Mouse (Mus musculus) testis, adult 2 months (tissue): ENCODE data around the gene Ufsp1. TPM values are rescaled to one million over a fixed set of nuclear protein-coding genes. Genes with fewer than 3 reads are reported as not detected.

Experiments used
- H3K27ac ChIP-seq: fragments of 200-500 bp; 2 replicates; pipeline ENCODE4 v1.5.1; 2012; ENCODE audit warnings: low read depth, low read length; ENCODE audit not compliant: control insufficient read depth, insufficient read depth
- H3K27me3 ChIP-seq: fragments of 200-500 bp; 2 replicates; pipeline ENCODE4 v1.6.1; 2012; ENCODE audit warnings: mild to moderate bottlenecking, low read length, moderate library complexity; ENCODE audit not compliant: control insufficient read depth, insufficient read depth
- H3K36me3 ChIP-seq: fragments of 200-500 bp; 2 replicates; pipeline ENCODE4 v1.6.1; 2012; ENCODE audit warnings: mild to moderate bottlenecking, low read length; ENCODE audit not compliant: control insufficient read depth, insufficient read depth
- H3K4me1 ChIP-seq: fragments of 200-500 bp; 2 replicates; pipeline ENCODE4 v1.6.1; 2012; ENCODE audit warnings: low read length; ENCODE audit not compliant: control insufficient read depth, insufficient read depth
- H3K4me3 ChIP-seq: fragments of 200-500 bp; 2 replicates; pipeline ENCODE4 v1.5.1; 2012; ENCODE audit warnings: low read depth, mild to moderate bottlenecking, low read length, moderate library complexity, mixed read lengths; ENCODE audit not compliant: control insufficient read depth
- CTCF ChIP-seq: fragments of 200-500 bp; IDR thresholded peaks from 2 replicates; pipeline ENCODE4 v1.5.1; 2012; ENCODE audit warnings: low read depth, mild to moderate bottlenecking, inconsistent platforms, low read length, moderate library complexity; ENCODE audit not compliant: control insufficient read depth, insufficient read depth, insufficient replicate concordance
- POLR2A ChIP-seq: fragments of 200-500 bp; IDR thresholded peaks from 2 replicates; pipeline ENCODE4 v1.6.1; 2012; ENCODE audit warnings: low read depth, mild to moderate bottlenecking, inconsistent platforms, low read length, moderate library complexity; ENCODE audit not compliant: control insufficient read depth
- polyA plus RNA-seq: library from polyadenylated mRNA; depleted of rRNA; stranded (reverse); fragments of >200 nt; gene quantifications from 2 replicates; pipeline ENCODE4 v1.2.3, GENCODE M21; 2012

The Ufsp1 gene
- polyA plus RNA-seq, 1 experiment, result 1.6 TPM

GRCm38 (mm10) chr5:137303609-137304008, 9.2 kb downstream of the Ufsp1 start:
- Histone ChIP-seq H3K36me3 (peaks cover 15% of the 10 kb centered on the region), H3K4me1 (peaks cover 2% of the 10 kb centered on the region), H3K4me3 (no peak overlapping the region), H3K27me3 (no peaks in the 10 kb centered on the region), H3K27ac (peak overlapping the region; percentile 6; the same call in 1 of the 2 replicates)
- TF ChIP-seq POLR2A, result no peak
- no peak for TF ChIP-seq CTCF

GRCm38 (mm10) chr5:137304165-137304564, 9.7 kb downstream of the Ufsp1 start:
- H3K4me3 ChIP-seq, result no peak overlapping the region
- no peak for TF ChIP-seq CTCF
- TF ChIP-seq POLR2A, result no peak
- no peak overlapping the region for H3K27ac ChIP-seq
- H3K4me1 ChIP-seq, result peaks cover 2% of the 10 kb centered on the region
- H3K36me3 ChIP-seq, result peaks cover 15% of the 10 kb centered on the region
- H3K27me3 ChIP-seq, result no peaks in the 10 kb centered on the region

- Histone ChIP-seq H3K27ac (no peak overlapping the region), H3K27me3 (no peaks in the 10 kb centered on the region), H3K4me3 (no peak overlapping the region), H3K36me3 (peaks cover 15% of the 10 kb centered on the region), H3K4me1 (peaks cover 2% of the 10 kb centered on the region)
- TF ChIP-seq CTCF (no peak), POLR2A (no peak)
Measured at GRCm38 (mm10) chr5:137304816-137305215, 10.4 kb downstream of the Ufsp1 start.

- TF ChIP-seq POLR2A, result no peak
- no peak for TF ChIP-seq CTCF
- no peaks in the 10 kb centered on the region for H3K27me3 ChIP-seq
- H3K4me3 ChIP-seq, result peak overlapping the region; percentile 52
- H3K27ac ChIP-seq, result no peak overlapping the region
- peaks cover 13% of the 10 kb centered on the region for H3K36me3 ChIP-seq
- peaks cover 2% of the 10 kb centered on the region for H3K4me1 ChIP-seq
Measured at GRCm38 (mm10) chr5:137305822-137306221, 11.4 kb downstream of the Ufsp1 start.

- TF ChIP-seq POLR2A (no peak), CTCF (no peak)
- Histone ChIP-seq H3K27me3 (no peaks in the 10 kb centered on the region), H3K36me3 (peaks cover 11% of the 10 kb centered on the region)
Measured at GRCm38 (mm10) chr5:137306439-137307005, 12.1 kb downstream of the Ufsp1 start.

GRCm38 (mm10) chr5:137307071-137307912, 12.9 kb downstream of the Ufsp1 start, which contains the start of gene Srrt:
Gene Srrt, minus strand, starts transcription at chr5:137307674.
- H3K36me3 ChIP-seq, result peaks cover 5% of the 10 kb centered on the region
- H3K27ac ChIP-seq, result peak within 1 kb of the TSS; percentile 79
- H3K27me3 ChIP-seq, result no peaks in the 10 kb centered on the region
- peak within 1 kb of the TSS; percentile 87 for H3K4me3 ChIP-seq
- no peak; the same call in 1 of the 2 replicates for TF ChIP-seq POLR2A
- no peak for TF ChIP-seq CTCF
- H3K4me1 ChIP-seq, result peaks cover 2% of the 10 kb centered on the region

More at GRCm38 (mm10) chr5:137306439-137307005, 12.1 kb downstream of the Ufsp1 start:
- Histone ChIP-seq H3K27ac (peak overlapping the region; percentile 79), H3K4me3 (peak overlapping the region; percentile 87), H3K4me1 (peaks cover 2% of the 10 kb centered on the region)

- Histone ChIP-seq H3K4me1 (peaks cover 8% of the 10 kb centered on the region), H3K36me3 (peaks cover 1% of the 10 kb centered on the region; the same call in 1 of the 2 replicates)
- no peak for TF ChIP-seq CTCF
Measured at GRCm38 (mm10) chr5:137308356-137308755, 13.9 kb downstream of the Ufsp1 start.

More at GRCm38 (mm10) chr5:137308356-137308755, 13.9 kb downstream of the Ufsp1 start:
- no peaks in the 10 kb centered on the region for H3K27me3 ChIP-seq
- H3K27ac ChIP-seq, result no peak overlapping the region
- no peak overlapping the region for H3K4me3 ChIP-seq
